Mouse (Mus musculus) sigmoid colon, adult 10 weeks (tissue): Measurements from ENCODE around the gene Ccdc58. TPM values are rescaled to one million over a fixed set of nuclear protein-coding genes. Genes with fewer than 3 reads are reported as not detected.

ENCODE experiments used
- polyA plus RNA-seq: library from polyadenylated mRNA; stranded (reverse); fragments of 350-450 nt; fragmentation: Illumina TruSeq; extraction: RNeasy Lipid Tissue Mini Kit (QIAGEN cat#74804); gene quantifications from one replicate; pipeline ENCODE4 v1.2.3, GENCODE M21; 2014; ENCODE audit warnings: low read depth, low replicate concordance

The Ccdc58 gene
- polyA plus RNA-seq, result 158 TPM

DNA sequence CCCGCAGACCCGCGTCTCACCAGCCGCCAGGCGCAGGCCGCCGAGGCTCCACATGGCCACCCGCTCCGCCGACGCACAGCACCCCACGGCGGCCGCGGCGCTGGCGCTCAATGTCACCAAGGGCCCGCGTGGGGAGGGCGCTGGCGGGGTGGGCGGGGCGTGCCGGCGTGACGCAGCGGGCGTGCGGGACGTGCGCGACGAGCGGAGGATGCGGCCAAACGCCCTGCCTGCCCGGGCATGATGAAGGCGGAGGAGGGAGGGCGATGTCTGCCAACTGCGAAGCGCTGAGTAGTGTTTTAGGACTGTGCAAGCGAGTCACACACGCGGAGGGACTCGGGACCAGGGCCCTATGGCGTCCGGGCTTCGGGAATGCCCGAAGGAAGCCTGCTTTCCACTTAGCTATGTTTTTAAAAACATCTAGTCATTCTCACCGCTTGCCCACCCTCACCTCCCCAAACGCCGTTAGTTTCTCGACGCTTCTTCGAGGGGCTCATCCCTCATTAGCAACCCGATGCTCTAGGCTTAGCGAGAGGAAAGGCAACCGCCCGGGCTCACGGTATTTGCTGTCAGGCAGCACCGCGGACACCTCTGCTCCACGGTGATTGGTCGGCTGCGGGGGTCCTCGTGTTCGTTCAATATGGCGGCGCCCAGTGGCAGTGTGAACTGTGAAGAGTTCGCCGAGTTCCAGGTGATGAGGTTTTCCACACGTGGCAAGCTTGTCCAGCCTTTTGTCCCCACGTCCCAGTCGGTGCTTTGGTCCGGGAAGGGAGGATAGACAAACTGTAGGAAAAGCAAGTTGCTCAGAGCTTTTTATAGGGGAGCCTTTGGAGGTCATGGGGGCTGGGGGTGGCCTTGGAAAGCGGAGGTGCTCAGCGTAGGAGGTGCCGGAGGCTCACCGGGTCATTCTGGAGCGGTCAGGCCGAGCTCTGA lies at the start of gene Ccdc58, which contains the start of gene Fam162a:
Ccdc58 (plus strand) TSS at position 236 of the 930 bp plus-strand sequence.
Fam162a (minus strand) TSS at position 145 of the 930 bp plus-strand sequence.

DNA sequence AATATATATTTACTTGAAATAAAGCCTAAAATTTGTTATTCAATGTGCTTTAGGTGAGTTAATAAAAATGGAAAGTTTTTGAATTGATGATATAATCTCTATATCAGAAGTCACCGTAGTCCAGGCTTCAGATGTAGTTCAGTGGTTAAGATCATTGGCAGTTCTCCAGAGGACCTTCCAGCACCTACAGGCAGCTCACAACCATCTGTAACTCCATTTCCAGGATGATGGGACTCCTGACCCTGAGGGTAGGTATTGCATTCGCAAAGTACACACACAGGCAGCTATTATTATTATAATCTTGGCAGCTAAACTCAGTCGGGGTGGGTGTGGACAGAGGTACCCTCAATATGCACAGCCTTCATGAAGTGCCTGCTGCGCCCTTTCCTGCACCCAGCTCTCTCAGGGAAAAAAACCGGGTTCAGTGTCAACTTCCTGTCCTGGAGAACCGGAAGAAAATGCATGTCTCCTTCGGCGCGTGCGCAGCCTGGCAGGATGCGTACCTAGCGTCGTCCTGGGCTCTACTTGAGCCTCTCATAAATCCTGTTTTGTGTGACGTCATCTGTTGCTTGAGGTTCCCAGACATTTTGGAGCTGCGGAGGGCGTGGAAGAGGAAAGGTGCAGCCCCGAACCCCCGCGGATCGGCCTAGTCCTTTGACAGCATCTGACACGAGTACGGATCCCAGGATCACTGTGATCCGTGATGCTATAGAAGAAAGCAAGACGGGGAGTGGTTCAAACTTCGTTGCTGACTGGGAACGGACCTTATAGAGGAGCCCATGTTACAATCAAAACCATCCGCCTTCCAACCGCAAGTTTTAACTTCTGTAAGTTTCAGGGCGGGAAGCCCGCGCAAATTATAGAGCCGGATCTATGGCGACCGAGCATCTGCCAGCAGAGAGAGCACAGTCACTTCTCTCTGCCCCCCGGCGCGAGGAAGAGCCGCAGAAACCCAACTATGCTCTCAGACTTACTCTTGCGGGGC lies 30.6 kb upstream of the Ccdc58 start, which contains the start of gene Wdr5b:
Wdr5b (plus strand) TSS at position 551 of the 985 bp plus-strand sequence.

DNA sequence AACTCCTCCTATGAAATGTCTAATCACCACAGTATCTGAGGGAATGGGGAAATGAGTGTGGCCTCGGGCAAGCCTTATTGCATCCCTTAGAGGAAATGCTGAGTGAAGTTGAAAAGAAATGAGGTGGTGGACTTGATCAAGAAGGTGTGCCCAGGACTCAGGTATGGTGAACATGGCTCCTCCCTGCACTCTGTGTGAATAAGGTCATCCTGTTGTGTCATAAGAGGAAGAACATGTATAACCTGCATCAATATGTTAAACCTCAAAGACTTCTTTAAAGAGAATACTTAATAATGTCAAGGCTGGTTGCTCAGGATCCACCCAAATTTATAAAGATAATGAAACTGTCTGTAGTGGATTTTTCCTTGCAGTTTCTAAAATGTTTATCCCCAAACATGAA lies 59.7 kb downstream of the Ccdc58 start, which contains the start of gene Csta1:
Csta1 (minus strand) TSS at position 101 of the 400 bp plus-strand sequence.

Other genes with a start within 250 kb of the Ccdc58 start
- 58.3 TPM for gene Parp14, start 200.1 kb upstream of the Ccdc58 start, polyA plus RNA-seq
- gene Parp9, start 133.2 kb upstream of the Ccdc58 start, polyA plus RNA-seq, result 97.8 TPM
- gene Dtx3l, start 132.5 kb upstream of the Ccdc58 start, polyA plus RNA-seq, result 76.8 TPM
- 94.7 TPM for gene Kpna1, start 92.9 kb upstream of the Ccdc58 start, polyA plus RNA-seq
- 9.1 TPM for gene Wdr5b, start 30.5 kb upstream of the Ccdc58 start, polyA plus RNA-seq
- 166 TPM for gene Fam162a, start 91 bp upstream of the Ccdc58 start, polyA plus RNA-seq
- gene Csta1, start 59.6 kb downstream of the Ccdc58 start, polyA plus RNA-seq, result 7.3 TPM
- not detected for gene Stfa2l1, start 85.1 kb downstream of the Ccdc58 start, polyA plus RNA-seq
- not detected for gene Gm5483, start 112.5 kb downstream of the Ccdc58 start, polyA plus RNA-seq
- gene Gm5416, start 138.7 kb downstream of the Ccdc58 start, polyA plus RNA-seq, result not detected
- gene 2010005H15Rik, start 149.8 kb downstream of the Ccdc58 start, polyA plus RNA-seq, result 8.7 TPM
- not detected for gene Stfa1, start 205.3 kb downstream of the Ccdc58 start, polyA plus RNA-seq